Mouse (Mus musculus): ENCODE data around the gene Rsf1.

Gene Rsf1

DNA sequence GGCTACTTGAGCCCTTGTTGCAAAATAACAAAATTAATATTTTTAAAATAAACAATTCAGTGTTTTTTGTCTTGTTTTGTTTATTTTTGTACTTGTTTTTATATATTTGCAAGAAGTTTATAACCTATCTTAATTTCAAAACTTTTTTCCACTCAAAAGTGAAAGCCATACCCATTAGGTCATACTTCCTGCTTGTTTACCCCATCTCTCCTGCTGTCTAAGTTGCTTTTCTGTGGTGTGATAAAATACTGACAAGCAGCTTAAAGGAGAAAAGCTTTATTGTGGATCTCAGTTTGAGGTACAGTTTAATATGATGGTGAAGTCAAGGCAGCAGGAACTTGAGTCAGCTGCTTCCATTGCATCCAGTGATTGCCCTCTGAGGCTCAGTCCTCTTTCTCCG, 53.2 kb downstream of the Rsf1 start:
- no peak for DNase-seq

DNA sequence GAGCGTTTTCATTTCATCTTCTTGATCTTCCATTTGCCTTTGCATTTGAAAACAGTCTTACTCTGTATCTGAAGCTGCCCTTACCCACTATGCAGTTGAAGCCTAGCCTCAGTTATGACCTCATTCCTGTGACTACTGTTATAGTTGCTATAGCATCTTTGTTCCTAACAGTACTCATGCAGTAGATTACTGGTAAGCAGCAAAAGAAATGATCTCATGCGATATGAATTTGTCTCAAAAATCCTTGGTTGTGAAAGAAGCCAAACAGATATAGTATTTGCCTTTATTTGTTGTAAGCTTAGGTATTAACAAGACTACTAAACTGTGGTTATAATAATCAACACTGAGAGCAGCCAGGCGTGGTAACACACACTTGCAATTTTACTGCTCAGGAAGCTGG, 65.4 kb downstream of the Rsf1 start:
- no peak for DNase-seq

DNA sequence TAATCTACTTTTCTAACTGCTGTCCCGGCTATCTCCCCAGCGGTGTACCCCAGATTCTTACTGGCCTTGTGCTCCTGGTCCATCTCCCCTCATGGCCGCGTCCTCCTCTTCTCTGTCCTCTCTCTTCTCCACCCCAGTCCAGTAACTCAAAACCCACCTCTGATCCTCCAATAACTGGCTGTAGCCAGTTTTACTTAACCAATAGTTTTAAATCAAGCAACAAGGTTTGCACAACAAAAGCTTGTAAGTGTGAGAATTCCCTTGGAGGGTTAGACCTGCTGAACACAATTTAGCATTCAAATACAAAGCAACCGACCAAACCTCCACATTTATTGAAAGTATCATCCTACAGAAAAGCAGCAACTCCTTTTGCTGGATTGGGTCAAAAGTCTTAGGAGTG, 68.0 kb downstream of the Rsf1 start:
- no peak for DNase-seq

DNA sequence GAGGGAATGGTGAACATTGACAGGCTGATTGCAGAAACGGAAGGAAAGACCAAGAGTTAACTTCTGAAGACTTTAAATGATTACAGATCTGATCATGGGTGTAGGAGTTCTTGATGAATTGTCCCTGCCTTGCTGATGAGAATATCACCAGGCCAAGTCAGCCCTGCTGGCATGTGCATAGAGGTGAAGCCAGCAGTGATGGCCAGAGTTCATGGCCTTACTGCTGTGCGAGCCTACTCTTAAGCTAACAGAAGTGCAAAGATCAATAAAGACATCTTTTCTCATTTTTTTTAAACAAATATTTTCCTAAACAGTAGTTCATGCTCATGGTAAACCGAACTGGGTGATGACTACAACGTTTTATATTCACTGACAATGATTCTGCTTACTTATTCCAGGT, 71.0 kb downstream of the Rsf1 start:
- DNase-seq: no peak

DNA sequence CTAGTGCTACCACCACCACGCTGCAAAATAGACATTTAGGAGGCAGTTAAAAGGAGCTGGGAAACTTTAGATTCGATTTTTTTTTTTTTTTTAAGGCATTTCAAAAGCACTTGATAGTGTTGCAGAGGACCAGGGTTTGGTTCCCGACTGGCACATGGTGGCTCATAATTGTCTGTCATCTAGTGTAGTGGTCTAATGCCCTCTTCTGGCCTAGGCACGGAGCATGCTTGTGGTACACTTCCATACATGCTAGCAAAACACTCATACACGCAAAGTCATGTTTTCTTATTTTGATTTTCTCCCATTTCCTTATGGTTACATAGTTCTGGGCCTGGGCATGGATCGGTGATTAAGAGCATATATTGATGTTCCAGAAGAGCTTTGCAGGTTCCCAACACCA, 76.5 kb downstream of the Rsf1 start:
- no peak for DNase-seq

DNA sequence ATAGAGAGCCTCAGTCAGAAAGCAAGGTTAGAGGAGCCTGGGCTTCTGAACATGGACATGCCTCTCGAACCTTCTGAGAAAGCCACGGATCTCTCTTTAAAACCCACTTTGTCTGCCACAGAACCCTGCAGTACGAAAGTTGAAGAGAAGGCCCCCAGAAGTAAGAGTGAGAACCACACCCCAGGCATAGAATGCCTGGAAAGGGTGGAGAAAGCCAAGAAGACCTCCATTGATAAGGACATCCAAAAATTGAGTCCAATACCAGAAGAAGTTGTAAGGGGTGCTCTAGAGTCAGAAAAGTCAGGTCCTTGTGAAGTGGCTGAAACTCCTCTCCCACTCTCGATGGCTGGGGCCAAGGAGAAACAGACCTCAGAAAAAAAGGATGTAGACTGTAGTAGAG, 81.9 kb downstream of the Rsf1 start:
- DNase-seq: no peak

DNA sequence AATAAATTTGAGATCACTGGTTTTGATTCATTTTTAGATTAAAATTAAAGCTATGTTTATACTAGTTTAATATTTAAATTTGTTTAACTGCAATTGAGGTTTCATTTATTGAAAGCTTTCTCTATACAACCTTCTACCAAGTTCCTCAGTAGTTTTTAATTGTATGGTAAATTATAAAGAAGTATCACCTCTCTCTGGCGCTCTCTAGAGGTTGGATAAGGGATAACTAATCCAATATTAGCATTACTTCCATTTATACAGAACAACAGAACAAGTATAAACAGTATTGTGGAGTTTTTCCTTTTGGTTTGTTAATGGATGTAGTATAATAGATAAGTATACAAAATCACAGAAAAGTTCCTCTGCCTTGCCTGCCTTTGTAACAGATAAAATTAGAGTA, 99.5 kb downstream of the Rsf1 start:
- no peak for DNase-seq

DNA sequence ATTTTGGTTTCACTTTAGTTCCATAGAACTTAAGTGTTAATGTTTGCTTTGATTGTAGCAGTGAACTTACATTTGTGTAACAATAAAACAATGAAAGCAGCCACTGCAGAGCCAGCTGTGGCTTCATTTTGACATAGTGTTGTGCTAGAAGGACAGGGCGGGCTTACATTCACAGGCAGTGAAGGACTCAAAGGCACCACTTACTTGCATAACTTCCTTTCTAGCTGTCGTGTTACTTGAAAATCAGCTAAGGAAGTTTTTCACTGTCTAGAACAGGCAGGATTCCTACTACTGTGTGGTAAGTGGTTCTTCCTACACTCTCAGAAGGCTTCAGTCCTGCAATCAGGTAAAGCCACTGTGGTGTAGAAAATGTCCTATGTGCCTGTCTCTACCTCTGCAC, 108.1 kb downstream of the Rsf1 start:
- DNase-seq: no peak

DNA sequence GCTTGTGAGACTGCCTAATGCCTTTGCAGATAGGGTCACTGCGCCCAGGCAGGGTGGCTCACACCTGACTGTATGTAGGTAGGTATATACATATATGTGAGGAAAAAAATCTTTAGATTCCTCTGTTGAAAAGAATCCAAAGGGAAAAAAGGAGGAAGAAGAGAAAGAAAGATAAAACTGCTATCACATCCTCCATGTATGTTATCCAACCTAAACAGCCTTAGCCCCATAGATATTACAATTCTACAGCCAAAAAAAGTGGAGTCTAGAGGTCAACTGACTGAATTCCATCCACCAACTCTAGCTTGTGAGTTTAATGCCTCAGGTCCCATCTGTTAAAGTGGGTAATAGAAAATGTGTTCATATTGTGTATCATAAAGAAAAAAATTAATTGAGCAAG, 115.8 kb downstream of the Rsf1 start:
- DNase-seq: no peak

DNA sequence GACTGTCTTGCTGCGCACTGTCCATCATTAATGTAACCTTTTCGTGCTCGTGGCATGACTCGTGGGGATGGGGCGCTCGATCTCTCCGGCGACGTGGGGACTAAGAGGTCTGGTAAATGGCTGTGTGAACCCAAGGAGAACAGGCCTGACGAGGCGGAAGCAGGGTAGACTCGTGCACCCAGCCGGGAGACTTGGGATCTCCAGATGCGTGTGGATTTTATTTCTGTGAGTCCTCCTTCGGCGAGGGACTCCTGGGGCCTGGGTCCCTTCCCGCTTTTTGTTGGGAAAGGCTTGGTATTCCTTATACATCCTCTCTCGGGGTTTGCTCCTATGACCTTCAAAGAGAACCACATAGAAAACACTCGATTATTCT, 116.4 kb downstream of the Rsf1 start:
- DNase-seq: no peak

DNA sequence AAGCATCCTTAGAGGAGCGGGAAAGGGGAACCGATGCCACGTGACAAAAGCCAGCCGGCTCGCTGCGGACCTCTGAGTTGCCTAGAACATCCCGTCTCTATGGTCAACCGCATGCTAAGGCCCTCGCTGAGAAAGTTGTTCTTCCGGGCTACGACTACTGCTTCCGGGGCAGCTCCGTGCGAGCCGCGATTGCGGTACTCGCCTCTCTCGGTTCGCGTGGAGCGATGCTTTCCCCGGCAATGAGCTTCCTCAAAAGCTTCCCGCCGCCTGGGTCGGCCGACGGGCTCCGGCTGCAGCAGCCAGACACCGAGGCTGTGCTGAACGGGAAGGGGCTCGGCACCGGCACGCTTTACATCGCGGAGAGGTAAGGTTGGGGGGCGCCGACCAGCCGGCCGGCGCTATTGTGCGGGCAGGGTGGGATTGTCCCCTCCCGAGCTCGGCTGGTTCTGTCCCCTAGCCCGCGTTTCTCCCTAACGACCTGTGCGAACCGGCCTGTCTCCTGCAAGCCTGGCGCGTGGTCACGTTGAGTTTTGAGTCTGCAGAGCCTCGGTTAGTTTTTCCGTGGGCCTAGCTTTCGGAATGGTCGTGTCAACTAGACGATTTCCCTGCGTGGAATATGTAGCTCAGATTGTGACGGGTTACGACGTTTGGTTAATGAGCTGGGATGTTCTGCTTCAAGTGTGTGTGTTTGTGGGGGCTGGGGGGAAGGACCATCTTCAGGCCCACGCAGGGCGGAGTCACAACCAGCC, 117.0 kb downstream of the Rsf1 start, which contains the start of gene Clns1a:
TSS of gene Clns1a (plus strand) at position 129 of the 749 bp plus-strand sequence.
- DNase-seq: peak; percentile 95

DNA sequence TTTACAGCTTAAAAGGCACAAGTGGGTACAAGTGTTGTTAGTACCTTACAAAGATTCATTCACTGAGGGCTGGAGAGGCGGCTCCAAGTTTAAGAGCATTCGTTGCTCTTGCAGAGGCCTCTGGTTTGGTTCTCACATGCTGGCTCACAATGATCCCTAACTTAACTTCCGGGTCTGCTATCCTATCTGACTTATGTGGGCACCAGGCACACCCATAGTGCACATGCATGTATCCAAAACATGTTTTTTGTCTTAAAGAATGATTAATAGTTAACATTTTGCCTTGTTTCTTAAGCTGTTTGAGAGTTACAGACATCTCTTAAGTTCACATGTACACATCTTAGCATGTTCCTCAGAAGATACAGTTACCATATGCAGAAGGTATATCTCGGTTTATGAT, 120.5 kb downstream of the Rsf1 start:
- DNase-seq: no peak

DNA sequence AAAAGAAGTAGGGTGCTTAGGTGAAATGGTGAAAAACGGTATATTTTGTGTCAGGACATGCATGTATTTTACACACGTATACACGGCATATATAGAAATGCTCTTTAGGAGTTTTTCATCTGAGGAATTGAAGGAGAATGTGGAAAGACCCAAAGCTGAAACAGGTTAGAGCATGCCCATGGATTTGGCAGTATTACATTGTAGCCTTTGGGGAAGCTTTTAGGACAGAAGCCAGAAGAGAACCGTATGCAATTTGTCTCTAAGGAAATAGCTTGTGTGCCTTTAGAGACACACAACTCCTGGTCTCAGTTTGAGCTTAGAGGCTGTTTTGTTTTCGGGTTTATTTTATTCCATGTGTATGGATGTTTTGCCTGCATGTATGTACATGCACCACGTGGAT, 121.4 kb downstream of the Rsf1 start:
- DNase-seq: no peak

DNA sequence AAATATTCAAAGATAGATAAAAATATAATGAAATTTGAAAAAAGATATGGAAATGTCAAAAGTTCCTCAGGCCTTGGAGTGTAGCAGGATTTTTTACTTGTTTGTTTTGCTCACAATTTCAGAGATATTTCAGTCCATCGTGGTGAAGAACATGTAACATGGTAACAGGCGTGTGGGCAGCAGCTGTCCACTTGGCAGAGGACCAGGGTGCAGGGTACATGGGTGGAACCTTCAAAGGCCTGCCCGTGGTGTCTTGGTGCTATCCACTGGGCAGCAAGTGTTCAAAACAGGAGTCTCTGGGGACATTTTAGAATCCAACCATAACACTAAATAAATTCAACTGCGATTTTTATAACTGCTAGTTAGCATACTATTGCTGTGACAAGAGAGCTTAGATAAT, 127.4 kb downstream of the Rsf1 start:
- DNase-seq: no peak

DNA sequence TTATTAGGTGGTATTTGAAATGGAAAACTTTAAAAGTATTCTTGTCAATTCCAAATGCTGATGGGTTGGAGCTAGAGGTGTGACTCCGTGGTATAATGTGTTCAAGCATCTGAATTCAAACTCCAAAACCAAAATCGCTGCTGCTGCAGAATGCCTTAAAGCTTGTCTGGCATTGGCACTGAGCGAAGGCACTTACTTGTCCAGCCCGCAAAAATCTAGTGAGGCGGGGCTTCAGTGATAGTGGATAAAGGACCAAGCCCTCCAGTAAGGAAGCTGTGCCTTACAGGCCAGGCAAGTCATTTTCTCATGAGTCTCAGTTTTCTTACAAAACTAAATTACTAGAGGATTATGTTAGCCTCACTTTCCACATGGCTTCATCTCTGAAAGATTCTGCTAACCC, 128.1 kb downstream of the Rsf1 start:
- no peak for DNase-seq

DNA sequence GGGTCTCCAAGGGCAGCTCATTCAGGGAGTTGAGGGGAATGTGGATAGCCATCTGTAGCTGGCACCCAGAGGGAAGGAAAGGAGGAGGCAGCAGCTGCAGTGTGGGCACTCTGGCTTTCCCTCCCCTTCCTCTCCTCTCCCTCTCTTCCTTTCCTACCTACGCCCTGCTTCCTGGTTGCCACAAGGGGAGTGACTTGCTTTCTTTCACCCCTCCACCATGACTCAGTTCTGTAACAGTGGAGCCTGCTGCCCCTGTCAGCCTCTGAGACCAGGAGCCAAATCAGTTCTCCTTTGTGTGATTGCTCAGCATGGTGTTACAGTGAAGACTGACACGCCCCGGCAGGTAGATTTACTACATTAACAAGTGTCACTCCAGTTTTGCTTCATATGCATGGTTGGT, 129.5 kb downstream of the Rsf1 start:
- no peak for DNase-seq

DNA sequence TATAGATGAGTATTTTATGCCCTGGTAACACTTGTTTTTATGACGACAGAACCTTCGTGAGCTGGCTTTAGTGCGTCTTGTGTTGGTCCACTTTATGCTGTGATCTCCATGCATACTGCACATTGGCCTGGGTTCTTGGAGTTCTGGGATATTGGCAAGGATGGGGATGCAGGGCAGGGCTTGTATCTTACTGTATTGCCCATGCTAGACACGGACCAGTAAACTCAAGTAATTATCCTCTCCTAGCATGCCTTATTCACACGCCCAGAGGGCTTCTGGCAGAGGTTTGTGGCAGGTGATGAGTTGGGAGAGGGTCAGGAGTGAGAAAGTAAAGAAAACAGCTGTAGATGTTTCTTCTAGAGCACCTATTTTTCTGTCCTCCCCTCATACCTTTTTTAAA, 135.0 kb downstream of the Rsf1 start:
- DNase-seq: no peak

DNA sequence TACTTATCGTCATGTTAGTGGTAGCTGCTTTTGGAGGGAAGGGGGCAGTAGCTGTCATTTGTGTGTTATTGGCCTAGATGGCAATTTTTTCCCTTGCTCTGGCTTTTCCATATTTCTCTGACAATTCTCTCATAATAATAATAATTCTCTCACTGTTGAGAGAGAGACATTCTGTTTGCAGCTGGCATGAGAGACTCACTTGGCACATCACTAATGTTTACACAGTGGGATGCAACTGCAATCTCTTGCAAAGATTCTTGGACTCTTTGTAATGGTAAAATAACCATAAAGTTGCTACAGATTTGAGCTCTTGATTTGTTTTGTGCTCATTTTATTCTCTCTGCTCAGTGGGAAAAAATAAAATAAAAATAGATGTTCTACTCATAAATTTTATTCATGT, 137.6 kb downstream of the Rsf1 start:
- no peak for DNase-seq

DNA sequence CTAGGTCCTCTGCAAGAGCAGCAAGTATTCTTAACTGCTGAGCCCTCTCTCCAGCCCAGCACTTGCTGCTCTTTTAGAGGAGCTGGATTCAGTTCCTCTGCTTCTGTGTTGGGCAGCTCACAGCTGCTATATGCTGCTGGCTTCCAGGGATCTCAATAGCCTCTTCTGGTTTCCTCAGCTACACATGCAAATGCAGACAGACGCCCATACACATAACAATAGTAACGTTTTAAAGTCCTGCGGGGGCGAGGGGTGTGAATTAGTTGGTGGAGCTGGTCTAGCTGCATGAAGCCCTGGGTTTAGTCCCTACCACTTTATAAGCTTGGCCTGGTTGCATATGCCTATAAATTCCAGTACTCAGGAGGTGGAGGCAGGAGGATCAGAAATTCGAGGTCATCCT, 139.4 kb downstream of the Rsf1 start:
- DNase-seq: no peak

DNA sequence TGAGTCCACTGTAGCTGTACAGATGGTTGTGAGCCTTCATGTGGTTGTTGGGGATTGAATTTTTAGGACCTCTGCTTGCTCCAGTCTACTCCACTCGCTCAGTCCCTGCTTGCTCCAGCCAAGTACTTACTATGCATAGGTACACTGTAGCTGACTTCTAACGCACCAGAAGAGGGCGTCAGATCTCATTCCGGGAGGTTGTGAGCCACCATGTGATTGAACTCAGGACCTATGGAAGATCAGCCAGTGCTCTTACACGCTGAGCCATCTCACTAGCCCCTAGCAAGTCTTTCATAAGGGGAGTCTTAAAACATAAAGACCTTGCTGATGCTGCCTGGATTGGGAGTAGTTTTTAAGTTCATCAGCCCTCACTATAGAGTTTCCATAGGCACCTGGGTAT, 140.4 kb downstream of the Rsf1 start:
- no peak for DNase-seq

DNA sequence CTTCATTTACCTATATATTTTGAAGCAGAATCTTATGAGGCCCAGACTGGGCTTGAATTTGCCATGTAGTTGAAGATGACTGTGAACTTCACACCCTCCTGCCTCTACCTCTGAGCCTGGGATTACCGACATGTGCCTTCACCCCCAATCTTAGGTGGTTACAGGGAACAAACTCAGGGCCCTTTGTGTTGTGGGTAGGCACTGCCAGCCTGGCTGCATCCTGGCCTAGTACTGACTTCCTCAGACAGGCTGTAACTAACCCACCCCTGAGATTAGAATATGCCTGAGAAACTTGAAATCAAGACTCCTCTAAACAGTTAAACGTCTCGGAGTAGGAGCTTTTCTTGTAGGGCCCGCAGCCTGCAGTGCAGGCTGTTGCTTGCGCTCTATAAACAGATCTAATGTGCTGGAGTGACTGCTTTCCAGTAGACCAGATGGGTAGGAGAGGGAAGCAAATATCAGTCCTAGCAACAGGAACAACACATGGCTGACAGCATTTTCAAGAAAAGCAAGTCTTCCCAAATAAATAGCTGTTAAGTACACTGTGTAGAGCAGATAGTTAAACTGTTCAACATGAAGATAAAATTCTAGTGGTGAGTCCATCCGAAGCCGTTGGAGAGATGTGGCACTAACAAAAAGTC, 142.7 kb downstream of the Rsf1 start:
- DNase-seq: no peak

DNA sequence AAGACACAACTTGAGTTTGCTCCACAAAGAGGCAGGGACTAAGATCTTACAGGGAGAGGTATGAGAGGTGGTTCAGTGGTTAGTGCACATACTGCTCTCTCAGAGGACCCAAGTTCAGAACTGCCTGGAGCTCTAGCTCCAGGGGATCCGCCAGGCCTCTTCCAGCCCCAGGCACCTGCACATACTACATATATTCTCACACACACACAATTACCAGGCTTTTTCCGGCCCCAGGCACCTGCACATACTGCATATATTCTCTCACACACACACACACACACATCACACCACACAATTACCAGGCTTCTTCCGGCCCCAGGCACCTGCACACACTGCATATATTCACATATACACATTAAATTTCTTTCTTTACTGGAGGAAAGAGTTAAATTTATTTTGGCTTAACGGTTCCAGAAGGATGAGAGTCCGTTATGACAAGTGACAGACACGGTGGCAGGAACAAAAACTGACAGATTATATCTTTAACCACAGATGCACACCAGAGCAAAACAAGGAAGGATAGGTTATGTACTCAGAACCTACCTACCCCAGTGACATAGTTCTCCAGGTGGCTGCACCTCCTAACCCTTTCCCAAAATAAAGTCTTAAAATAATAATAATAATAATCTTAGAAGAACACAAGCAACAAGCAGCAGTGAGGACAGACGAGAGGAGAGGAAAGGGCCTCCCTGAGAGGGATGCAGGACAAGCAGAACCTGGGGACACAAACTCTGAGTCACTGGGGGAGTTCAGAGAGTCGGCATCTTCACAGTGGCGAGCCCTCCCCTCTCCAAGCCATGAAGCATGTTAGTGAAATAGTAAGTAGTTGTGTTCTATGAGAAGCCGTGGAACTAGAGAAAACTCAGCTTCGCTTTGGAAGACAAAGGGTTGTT, 144.2 kb downstream of the Rsf1 start:
- DNase-seq: no peak

DNA sequence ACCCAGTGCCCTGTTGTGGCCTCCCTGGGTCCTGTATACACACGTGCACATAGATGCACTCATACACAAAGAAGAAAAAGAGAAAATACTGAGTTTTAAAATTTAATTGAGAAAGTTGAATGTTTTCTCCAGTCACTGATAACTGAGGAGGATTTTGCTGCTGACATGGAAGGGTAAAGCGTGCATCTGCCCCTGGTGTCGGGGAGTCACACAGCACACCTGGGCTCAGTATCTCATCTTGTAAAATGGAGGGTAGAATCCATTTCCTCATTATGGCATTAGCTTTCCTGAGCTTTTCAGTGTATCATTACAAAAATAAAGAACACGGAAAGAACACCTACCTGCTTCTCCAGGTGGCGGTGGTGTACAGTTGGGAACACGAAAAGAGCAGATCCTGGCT, 145.7 kb downstream of the Rsf1 start:
- DNase-seq: no peak

DNA sequence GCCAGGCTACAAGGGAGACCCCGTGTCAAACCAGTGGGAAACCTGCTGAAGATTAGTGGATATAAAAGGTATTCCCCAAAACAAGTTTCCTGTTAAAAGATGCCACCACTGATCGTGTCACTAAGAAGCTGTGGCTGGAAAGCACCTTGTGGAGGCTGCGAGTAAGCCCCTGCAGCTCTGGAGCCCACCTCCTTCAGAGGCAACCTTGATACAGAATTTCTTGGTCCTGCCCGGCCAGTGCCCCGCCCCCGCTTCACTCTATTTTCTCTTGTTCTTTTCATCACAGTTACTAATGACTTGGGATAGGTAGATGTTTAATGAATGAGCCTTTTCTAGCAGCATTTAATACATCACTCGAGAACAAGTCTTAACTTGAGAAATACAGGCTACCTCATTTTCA, 146.4 kb downstream of the Rsf1 start:
- no peak for DNase-seq
